Mouse (Mus musculus) yolk sac, embryonic 10.5 days (tissue): ENCODE results near the gene Pspn.

Source experiments
- DNase-seq: peaks from one replicate; pipeline ENCODE4 v3.0.0-alpha.2; 2017; ENCODE audit warnings: low spot score

The Pspn gene

GRCm38 (mm10) chr17:56999968-57000609 is at the start of gene Pspn:
TSS of gene Pspn (minus strand) at chr17:57000018.
- no peak for DNase-seq

DNA sequence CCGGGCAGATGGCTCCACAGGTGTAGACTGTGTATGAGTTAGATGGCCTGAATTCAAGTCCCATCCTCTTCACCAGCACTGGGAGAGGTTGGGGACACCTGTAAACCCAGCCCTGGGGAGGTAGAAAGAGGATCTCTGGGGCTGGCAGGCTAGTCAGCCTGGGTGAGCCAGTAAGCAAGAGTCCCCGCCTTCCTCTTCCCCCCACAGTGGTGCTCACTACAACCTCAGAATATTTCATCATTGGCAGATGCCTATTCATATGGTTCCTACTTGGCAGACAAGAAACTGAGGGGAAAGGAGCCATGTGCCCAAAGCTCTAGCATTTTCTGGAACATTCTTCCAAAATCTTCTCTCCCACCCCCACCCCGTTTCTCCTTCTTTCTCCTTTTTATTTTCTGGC is 49.0 kb upstream of the Pspn start:
- no peak for DNase-seq

- DNase-seq: no peak
Observed at GRCm38 (mm10) chr17:57047406-57047805, 47.6 kb upstream of the Pspn start.

- DNase-seq: no peak
Observed at GRCm38 (mm10) chr17:57041554-57041953, 41.7 kb upstream of the Pspn start, which contains the start of gene Slc25a41. TSS of gene Slc25a41 (minus strand) at chr17:57041654.

DNA sequence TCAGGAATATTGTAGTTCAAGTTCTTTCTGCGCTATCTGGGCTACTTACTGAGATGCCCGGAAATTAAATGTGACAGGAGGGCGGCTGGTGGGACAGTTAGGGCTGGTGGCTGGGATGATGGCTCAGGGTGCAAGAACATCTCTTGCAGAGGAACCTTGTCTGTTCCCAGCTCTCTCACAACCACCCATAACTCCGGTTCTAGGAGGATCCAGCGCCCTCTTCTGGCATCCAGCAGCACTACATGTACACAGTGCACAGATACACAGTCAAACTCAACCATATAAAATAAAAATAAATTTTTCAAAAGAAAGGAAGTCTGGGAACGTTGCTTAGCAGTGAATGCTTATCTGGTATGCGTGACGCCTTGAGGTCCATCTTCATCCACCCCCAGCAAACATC is 39.2 kb upstream of the Pspn start:
- DNase-seq: no peak

DNA sequence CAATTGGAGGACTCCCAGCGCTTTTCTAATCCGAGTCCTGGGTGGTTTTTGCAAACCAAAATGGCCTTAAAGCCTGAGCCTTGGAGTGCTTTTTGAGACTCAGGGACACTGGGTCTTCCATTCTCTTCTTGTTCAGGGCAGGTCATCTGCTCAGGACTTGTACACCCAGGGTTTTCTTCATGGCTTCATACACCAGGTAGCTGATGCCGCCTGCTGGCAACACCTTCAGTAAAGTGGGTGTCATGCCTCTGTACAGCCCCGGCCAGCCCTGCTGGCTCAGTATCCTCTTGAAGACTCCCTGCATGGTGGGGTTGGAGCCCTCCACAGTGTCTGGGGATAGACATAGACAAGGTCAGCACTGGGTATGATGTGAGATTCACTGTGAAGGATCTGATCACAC is 33.0 kb upstream of the Pspn start:
- no peak for DNase-seq

DNA sequence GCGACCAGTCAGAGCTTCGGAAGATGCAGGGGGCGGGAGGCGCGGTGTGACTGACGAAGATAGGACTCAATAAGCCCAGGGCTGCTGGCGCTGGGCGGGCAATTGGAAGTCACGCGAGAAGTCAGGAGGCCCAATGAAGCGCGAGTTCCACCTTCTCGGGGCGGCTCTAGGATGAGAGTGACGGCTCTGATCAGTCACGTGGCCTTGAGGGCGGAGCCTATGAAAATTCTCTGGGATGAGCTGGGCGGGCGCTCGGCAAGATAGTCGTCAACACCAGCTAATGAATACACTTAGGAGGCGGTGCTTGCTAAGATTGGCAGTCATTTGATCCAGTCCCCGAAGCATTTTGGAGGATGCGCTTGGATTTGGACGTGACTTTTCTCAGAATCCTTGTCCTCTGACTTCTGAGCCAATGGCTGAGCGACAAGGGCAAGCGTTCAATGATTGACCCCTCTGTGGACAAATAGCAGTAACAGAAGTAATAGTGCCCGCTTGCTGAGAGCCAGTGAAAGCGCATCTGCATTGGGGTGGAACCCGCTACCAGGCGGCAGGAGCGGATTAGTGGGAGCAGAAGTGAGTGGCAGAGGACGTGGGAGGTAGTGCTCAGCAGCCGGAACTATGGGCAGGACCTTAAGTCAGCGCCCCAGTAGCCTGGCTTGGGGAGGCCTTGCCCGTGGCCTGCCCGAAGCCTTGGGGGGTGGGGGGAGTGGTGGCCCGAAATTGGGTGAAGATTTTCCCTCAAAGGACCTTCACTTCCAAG is 32.0 kb upstream of the Pspn start:
- peak; percentile 100 for DNase-seq

DNA sequence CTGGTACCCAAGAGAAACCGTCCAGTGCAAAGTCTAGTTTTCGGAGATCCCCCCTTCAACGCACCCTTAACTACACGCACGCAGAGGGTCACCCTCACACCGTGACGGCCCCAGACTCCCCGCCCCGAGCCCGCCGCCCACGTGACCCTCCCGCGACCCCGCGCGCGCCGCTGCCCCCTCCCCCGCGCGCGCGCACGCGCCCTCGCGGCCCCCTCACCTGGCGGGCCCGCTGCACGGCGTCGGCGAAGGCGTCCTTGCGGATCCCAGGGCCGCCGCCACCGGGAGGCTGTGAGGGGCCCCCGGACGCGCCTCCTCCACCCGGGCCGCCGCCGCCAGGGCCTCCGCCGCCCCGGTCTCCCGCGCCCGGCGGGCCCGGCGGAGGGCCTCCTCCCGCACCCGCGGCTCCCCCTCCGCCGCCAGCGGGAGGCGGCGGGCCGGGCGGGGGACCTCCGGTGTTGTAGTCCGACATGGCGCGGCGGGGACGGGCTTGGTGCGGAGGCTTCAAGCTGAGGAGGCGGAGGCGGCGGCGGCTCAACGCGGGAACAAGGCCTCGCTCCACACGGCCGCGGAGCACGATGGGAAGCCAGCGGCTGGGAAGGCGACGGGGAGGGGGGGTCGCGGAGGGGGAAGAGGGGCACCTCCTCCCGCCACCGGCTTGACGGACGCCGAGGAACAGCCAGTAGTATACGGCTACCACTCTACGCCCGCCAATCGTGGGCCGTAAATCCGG is 31.3 kb upstream of the Pspn start, which contains the start of gene Khsrp:
Gene Khsrp (minus strand): TSS at position 592 of the 730 bp plus-strand sequence.
- peak; percentile 55 for DNase-seq

- DNase-seq: no peak
Observed at GRCm38 (mm10) chr17:57029691-57030090, 29.9 kb upstream of the Pspn start.

DNA sequence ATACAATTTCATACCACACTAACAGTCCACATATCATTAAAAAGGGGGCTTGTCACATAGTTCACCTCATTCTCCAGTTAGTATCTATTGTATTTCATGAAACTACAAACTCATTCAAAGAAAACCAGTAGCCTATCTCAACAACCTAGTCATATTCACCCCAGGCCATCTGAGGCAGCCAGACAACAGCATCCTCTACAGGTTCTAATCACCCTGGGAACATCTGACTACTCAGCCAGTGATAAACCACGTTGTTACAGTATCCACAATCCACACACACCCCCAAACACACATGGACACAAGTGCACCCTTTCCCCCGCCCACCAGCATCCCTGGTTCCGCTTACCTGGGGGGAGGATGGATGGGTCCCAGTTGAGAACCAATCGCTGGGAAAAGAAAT is 27.7 kb upstream of the Pspn start:
- no peak for DNase-seq

GRCm38 (mm10) chr17:57020960-57021359 is 21.1 kb upstream of the Pspn start:
- DNase-seq: no peak

DNA sequence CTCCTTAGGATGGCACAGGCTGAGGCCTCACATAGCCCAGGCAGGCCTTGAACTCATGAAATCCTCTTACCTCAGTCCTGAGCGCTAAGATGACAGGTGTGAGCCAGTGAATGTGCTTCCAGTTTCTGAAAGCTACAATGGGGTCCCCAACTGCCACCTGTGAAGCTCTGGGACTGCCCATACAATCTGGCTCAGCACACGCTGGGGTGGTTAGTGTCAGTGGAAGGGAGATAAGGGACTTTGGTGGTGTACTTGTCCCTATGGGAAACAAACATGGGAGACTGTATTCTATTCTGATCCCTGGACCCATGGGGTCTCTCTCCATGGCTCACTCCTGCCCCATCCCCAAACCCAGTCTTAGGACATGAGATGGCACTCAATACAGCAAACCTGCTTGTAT is 19.9 kb upstream of the Pspn start:
- DNase-seq: no peak

- DNase-seq: no peak
Observed at GRCm38 (mm10) chr17:57012245-57012795, 12.5 kb upstream of the Pspn start.

DNA sequence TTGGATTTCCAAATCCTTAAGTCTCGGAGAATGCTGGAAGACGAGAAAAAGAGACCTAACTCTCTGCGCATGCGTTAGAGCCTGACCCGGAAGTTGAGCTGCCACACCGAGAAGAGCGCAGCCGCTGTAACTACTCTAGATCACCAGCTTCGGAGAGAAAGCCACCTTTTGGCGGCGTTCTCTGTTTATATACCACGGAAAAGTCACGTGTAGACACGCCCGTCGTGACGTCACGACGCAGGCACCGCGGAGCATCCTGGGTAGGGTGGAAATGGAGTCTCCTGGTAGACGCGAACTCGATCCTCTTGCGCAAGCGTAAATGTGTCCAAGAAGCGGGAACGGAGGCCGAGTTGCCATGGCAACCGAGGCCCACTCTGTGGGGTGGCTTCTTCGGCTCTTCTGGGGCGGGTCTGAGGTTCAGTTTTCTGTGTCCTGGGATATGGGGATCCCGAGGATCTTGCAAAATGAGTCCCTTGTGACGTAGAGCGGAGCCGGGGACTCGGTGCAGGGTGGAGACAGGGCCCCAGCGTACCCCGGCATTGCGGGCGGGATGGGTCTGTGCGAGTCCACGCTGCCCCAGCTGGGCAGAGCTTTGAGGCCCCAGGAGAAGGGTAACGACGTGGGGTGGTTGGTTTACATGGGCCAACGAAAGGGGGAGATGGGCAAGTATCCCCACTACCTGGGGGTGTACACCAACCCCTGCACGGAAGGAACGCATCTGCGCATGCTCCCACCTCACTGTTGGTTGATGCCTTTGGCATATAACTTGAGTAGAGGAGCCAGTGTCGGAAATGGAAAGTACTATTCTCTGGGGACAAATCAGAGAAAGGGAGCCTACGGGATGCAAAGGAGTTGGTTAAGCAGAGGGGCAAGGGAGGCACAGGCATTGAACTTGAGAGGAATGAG is 11.7 kb upstream of the Pspn start, which contains the start of the genes Gtf2f1 and Gm17949:
Gene Gtf2f1 (minus strand): TSS at position 53 of the 906 bp plus-strand sequence.
Gene Gm17949 (plus strand): TSS at position 234 of the 906 bp plus-strand sequence.
- peak; percentile 98 for DNase-seq

DNA sequence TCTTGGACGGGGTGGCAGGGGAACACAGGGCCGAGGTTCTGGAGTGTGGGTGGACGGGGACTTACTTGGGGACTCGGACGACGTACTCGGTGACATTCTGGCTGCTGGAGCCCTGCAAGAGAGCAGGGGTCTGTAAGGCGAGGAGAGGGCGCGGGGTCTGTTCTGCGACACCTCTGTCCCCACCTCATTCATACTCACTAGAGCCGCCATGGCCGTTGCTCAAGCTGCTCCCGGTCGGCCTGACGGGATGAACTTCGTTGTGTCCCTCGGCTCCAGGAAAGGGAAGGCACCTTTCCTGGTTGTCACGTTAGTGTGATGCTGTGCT is 11.1 kb upstream of the Pspn start:
- DNase-seq: no peak

DNA sequence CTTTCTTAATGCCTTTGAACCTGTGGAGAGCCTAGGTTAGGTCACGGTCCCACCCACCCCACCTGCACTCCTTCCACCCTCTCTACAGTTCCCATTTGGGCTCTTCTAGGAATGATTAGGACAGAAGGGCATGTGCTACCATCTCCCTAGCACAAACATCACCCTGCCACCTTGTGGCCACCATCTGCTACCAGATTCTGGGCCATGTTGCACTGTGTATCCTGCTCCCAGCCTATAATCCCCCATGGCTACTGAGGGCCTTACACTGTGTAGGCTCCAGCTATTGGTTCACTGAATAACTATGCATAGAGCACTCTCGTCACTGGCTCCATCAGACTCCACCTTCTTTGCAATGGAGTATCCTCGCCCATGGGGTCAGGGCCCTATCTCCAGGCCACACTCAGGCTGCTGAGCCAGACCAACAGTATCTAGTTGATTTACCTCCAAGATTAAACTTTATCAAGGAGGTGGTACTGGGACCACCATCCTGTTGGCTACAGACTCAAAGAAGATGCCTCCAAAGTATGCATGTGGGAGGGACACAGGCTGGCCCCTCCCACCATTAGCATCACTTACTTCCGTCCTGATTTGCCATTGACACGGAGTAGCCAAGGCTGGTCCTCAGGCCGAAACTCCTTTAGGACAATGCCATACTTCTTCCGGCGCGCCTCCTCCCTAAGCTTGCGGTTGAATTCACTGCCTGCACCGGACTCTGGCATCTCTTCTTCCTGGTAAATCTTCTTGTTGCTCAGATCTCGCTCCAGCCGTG is 7.5 kb upstream of the Pspn start:
- no peak for DNase-seq

GRCm38 (mm10) chr17:57003994-57004393 is 4.2 kb upstream of the Pspn start:
- no peak for DNase-seq

DNA sequence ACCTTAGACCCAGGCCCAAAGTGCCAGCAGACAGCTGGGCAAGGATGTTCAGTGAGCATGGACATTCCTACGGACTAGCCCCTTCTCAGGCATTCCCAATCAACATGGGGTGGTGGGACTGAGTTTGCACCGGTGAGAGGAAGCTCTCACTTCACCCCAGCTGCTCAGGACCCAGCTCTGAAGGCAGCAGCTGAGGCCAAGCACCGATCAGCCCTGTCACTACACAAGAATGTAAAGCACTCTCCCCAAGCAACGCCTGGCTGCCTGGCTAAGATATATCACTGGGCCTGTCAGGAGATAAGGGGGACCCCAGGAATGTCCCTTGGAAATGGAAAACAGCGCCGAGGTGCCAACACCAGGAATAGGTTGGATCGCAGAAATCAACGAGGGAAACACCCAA is 1.4 kb upstream of the Pspn start:
- DNase-seq: no peak

DNA sequence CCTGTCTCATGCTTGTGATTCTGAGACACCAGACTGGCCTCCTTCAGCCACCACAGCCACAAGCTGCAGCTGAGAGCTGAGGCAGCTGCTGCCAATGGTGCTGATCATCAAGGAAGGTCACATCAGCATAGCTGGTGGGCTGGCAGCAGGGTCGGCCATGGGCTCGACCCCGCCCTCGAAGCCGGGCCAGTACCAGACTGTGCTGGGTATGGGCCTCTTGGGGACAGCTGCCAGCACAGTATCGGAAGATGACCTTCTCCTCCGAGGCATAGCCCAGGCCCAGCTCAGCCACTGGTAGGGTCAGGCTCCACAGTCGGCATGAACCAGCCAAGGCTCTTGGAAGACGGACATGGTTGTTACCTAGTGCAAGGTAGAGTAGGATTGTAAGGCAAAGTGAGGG is 404 bp downstream of the Pspn start:
- no peak for DNase-seq

- peak; percentile 98 for DNase-seq
Observed at GRCm38 (mm10) chr17:56997029-56997667, 2.7 kb downstream of the Pspn start, which contains the start of gene Alkbh7. TSS of gene Alkbh7 (plus strand) at chr17:56997339.
